ENCODE assay signal across 9 mouse cellular contexts in the genomic region with DNA sequence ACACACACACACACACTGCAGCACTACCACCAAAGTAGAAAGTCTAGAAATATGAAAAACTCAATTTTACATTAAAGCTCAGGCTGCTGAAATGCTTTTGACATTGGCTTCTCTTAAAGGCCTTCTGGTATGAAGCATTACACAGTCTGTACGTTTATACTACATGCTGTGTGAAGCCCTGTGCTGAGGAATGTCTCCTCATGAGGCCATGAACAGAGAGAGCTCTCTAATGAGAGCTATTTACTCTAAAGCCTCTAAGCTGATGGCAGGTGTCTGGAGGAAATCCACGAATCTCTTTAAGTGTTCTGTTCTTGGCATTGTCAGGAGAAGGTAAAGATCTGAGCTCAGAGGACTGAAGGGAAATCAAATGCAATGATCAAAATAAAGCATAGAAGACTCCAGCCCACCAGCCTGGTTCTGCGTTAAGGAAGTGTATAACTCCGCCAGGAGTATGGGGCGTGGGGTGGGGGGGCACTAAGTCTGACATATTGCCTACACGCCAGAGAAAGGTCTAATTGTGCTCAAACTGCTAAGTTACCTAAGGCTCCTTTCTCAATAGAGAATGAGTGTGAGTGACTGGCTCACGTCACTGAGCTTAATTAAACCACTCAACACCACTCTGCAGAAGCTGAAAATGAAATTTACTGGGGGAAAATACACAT.
"Had no signal": no experiment of that assay in that cellular context is flagged by ENCODE, and none has a peak within 500 bp of the region (broad histone marks: within the 10 kb centered on the region; RNA-seq: fewer than 3 reads in every experiment).

No protein-coding gene starts in this region.

- H3K4me1 ChIP-seq: kidney, embryonic 15.5 days; neural tube, embryonic 12.5 days had no signal

- H3K9me3 ChIP-seq: kidney, embryonic 15.5 days; neural tube, embryonic 12.5 days had no signal

- H3K4me2 ChIP-seq: kidney, embryonic 15.5 days; neural tube, embryonic 12.5 days had no signal

- H3K27ac ChIP-seq: kidney, embryonic 15.5 days; left cerebral cortex, adult 2 months; liver, embryonic 14.5 days; neural tube, embryonic 12.5 days had no signal

- H3K36me3 ChIP-seq: kidney, embryonic 15.5 days; neural tube, embryonic 12.5 days had no signal

- H3K9ac ChIP-seq: kidney, embryonic 15.5 days; liver, embryonic 14.5 days; neural tube, embryonic 12.5 days had no signal

- H3K27me3 ChIP-seq: kidney, embryonic 15.5 days; neural tube, embryonic 12.5 days had no signal

- H3K4me3 ChIP-seq: kidney, embryonic 15.5 days; left cerebral cortex, adult 2 months; neural tube, embryonic 12.5 days had no signal

- DNase-seq: kidney, adult 2 months; kidney, postnatal 14 days; lung, adult 18-20 months; lung, postnatal 36 days; thymus, postnatal 4 days had no signal
